Comparison of ENCODE assay signal across 24 mouse cellular contexts in the genomic region with DNA sequence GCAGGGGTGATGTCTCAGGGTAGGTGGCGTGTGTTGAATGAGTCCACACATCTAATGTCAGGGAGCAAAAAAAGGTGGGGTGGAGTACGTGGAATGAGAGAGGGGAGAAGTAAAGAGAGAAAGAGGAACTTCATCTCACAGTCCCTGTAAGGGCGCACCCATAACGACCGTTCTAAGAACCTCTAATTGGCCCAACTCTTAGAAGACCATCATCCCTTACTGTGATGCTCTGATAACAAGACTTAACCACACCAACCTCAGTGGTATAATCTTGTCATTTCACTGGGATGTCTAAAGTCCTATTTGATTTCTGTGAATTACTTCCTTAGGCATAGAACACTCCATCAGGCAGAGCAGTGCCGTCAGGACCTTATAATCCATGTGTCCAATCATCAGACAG. TPM values are rescaled to one million over a fixed set of nuclear protein-coding genes. Genes with fewer than 3 reads are reported as not detected.
DNase-seq lines count a peak whose midpoint lies in the region; ATAC-seq and TF ChIP-seq lines count a peak whose summit lies in the region.
"Had no signal": no experiment of that assay in that cellular context is flagged by ENCODE, and none has a peak within 500 bp of the region (broad histone marks: within the 10 kb centered on the region; RNA-seq: fewer than 3 reads in every experiment).

No protein-coding gene starts in this region.

- no peak overlapping the region for H3K9ac ChIP-seq in liver, adult 2 months (ENCODE audit: low read depth, low read length)
- no peak overlapping the region for H3K9ac ChIP-seq in liver, embryonic 11.5 days (ENCODE audit: low read depth, low read length)
- no peak overlapping the region for H3K9ac ChIP-seq in liver, embryonic 13.5 days
- no peak overlapping the region for H3K9ac ChIP-seq in hindbrain, embryonic 13.5 days
- H3K9ac ChIP-seq: embryonic facial prominence, embryonic 12.5 days; embryonic facial prominence, embryonic 15.5 days; forebrain, postnatal 0 days; heart, embryonic 13.5 days had no signal

- WGBS in liver, adult 2 months = 89% methylated on average over 6 of the region's 6 CpGs
- 68% methylated on average over 6 of the region's 6 CpGs for WGBS in liver, embryonic 11.5 days
- 39% methylated on average over 6 of the region's 6 CpGs for WGBS in liver, embryonic 13.5 days (ENCODE audit: insufficient replicate concordance)
- WGBS in hindbrain, embryonic 13.5 days = 89% methylated on average over 6 of the region's 6 CpGs

- no peak for TF ChIP-seq CTCF in liver, adult 2 months (IDR thresholded peaks at IDR 0.05; ENCODE audit: low read depth, low read length)

- H3K27ac ChIP-seq in liver, adult 2 months (replicated peaks; ENCODE audit: insufficient read depth, low read depth, low read length) = peak overlapping the region; percentile 40
- H3K27ac ChIP-seq in liver, embryonic 11.5 days (ENCODE audit: low read depth, low read length) = no peak overlapping the region
- 0 out of 2 replicates have a peak overlapping the region, but pooled peaks have one; percentile 11 for H3K27ac ChIP-seq in liver, embryonic 13.5 days
- no peak overlapping the region for H3K27ac ChIP-seq in hindbrain, embryonic 13.5 days
- H3K27ac ChIP-seq: embryonic facial prominence, embryonic 12.5 days; embryonic facial prominence, embryonic 15.5 days; heart, embryonic 10.5 days; heart, embryonic 13.5 days had no signal

- no peaks in the 10 kb centered on the region for H3K9me3 ChIP-seq in liver, embryonic 11.5 days (ENCODE audit: control insufficient read depth, low read length)
- no peaks in the 10 kb centered on the region for H3K9me3 ChIP-seq in liver, embryonic 13.5 days (replicated peaks)
- H3K9me3 ChIP-seq in hindbrain, embryonic 13.5 days = no peaks in the 10 kb centered on the region
- H3K9me3 ChIP-seq: embryonic facial prominence, embryonic 12.5 days; embryonic facial prominence, embryonic 15.5 days; heart, embryonic 10.5 days had no signal

- peaks cover 30% of the 10 kb centered on the region for H3K4me1 ChIP-seq in liver, adult 2 months (ENCODE audit: control insufficient read depth, insufficient read depth, low read length)
- peaks cover 4% of the 10 kb centered on the region; the same call in 1 of the 2 replicates for H3K4me1 ChIP-seq in liver, embryonic 11.5 days (replicated peaks; ENCODE audit: control insufficient read depth, insufficient read depth, low read length)
- peaks cover 27% of the 10 kb centered on the region for H3K4me1 ChIP-seq in liver, embryonic 13.5 days (replicated peaks)
- H3K4me1 ChIP-seq in hindbrain, embryonic 13.5 days (replicated peaks) = no peaks in the 10 kb centered on the region
- H3K4me1 ChIP-seq: embryonic facial prominence, embryonic 12.5 days; embryonic facial prominence, embryonic 15.5 days; heart, embryonic 10.5 days; heart, embryonic 13.5 days had no signal

- peaks cover 23% of the 10 kb centered on the region for H3K36me3 ChIP-seq in liver, adult 2 months (ENCODE audit: control insufficient read depth, insufficient read depth, low read length)
- H3K36me3 ChIP-seq in liver, embryonic 11.5 days (ENCODE audit: control insufficient read depth, insufficient read depth, low read length) = no peaks in the 10 kb centered on the region
- H3K36me3 ChIP-seq in liver, embryonic 13.5 days = no peaks in the 10 kb centered on the region
- H3K36me3 ChIP-seq in hindbrain, embryonic 13.5 days = no peaks in the 10 kb centered on the region
- H3K36me3 ChIP-seq: embryonic facial prominence, embryonic 12.5 days; embryonic facial prominence, embryonic 15.5 days; heart, embryonic 10.5 days; heart, embryonic 13.5 days had no signal

- H3K4me3 ChIP-seq in liver, adult 2 months (ENCODE audit: insufficient read depth, low read depth, low read length) = no peak overlapping the region
- no peak overlapping the region for H3K4me3 ChIP-seq in liver, embryonic 11.5 days (ENCODE audit: low read depth, low read length)
- no peak overlapping the region for H3K4me3 ChIP-seq in liver, embryonic 13.5 days (replicated peaks)
- no peak overlapping the region for H3K4me3 ChIP-seq in hindbrain, embryonic 13.5 days
- H3K4me3 ChIP-seq: embryonic facial prominence, embryonic 12.5 days; embryonic facial prominence, embryonic 15.5 days; heart, embryonic 10.5 days; heart, embryonic 13.5 days had no signal

- H3K4me2 ChIP-seq in liver, embryonic 11.5 days = no peak overlapping the region
- no peak overlapping the region for H3K4me2 ChIP-seq in liver, embryonic 13.5 days
- no peak overlapping the region for H3K4me2 ChIP-seq in hindbrain, embryonic 13.5 days
- H3K4me2 ChIP-seq: embryonic facial prominence, embryonic 12.5 days; embryonic facial prominence, embryonic 15.5 days; heart, embryonic 13.5 days had no signal

- DNase-seq in liver, adult 2 months (ENCODE audit: extremely low read depth, low read depth, low spot score) = no peak
- DNase-seq in liver, embryonic 11.5 days (ENCODE audit: low spot score) = no peak
- no peak for DNase-seq in liver, embryonic 13.5 days
- DNase-seq in layer of hippocampus, adult 9-10 months (ENCODE audit: low spot score) = no peak
- DNase-seq: adrenal gland, adult 2 months; adrenal gland, postnatal 14 days; cerebellum, adult 11 months; cerebellum, adult 2 months; cerebellum, adult 9-11 months; cerebellum, postnatal 25 days; forebrain, postnatal 0 days; gastrocnemius, postnatal 25 days; heart, adult 18-20 months; heart, postnatal 14 days; heart, postnatal 4 days had no signal

- H3K27me3 ChIP-seq in liver, adult 2 months (ENCODE audit: control insufficient read depth, insufficient read depth, low read length) = no peaks in the 10 kb centered on the region
- H3K27me3 ChIP-seq in liver, embryonic 11.5 days (replicated peaks; ENCODE audit: control insufficient read depth, insufficient read depth, low read length) = no peaks in the 10 kb centered on the region
- H3K27me3 ChIP-seq in liver, embryonic 13.5 days = no peaks in the 10 kb centered on the region
- H3K27me3 ChIP-seq in hindbrain, embryonic 13.5 days = no peaks in the 10 kb centered on the region
- H3K27me3 ChIP-seq: embryonic facial prominence, embryonic 12.5 days; embryonic facial prominence, embryonic 15.5 days; heart, embryonic 13.5 days had no signal

- H3K79me2 ChIP-seq in liver, adult 2 months (ENCODE audit: control insufficient read depth, insufficient read depth, low read length) = peaks cover 8% of the 10 kb centered on the region; the same call in 1 of the 2 replicates

- no peak for TF ChIP-seq POLR2A in liver, adult 2 months (IDR thresholded peaks at IDR 0.05; ENCODE audit: extremely low read depth, insufficient read depth, low read length)

- ATAC-seq in liver, embryonic 11.5 days (replicated peaks; ENCODE audit: low FRiP score) = no peak; the same call in 1 of the 2 replicates
- peak; percentile 64 for ATAC-seq in liver, embryonic 13.5 days (ENCODE audit: low read depth)
- peak; percentile 37 for ATAC-seq in megakaryocyte progenitor cell, adult 5-6 weeks (replicated peaks; ENCODE audit: poor library complexity)
- no peak for ATAC-seq in hindbrain, embryonic 13.5 days (ENCODE audit: low FRiP score)
- ATAC-seq: forebrain, embryonic 14.5 days; forebrain, postnatal 0 days; hindbrain, embryonic 16.5 days had no signal

RNA-seq across cellular contexts. Expression of a gene that starts 9.5 kb away (rescaled TPM):
- total RNA-seq in liver, adult 2 months (2014; rRNA removed) = 253 and 359 TPM in 2 replicates
- polyA plus RNA-seq in liver, adult 2 months (2012; rRNA removed) = 125 and 130 TPM in 2 replicates
- polyA plus RNA-seq in liver, embryonic 11.5 days (2014; fragmentation: Nextera tagmentation; extraction: Ambion mirVana) = 85.9 and 93.9 TPM in 2 replicates
- polyA plus RNA-seq in liver, embryonic 13.5 days (2015; fragmentation: Nextera tagmentation; extraction: Ambion mirVana) = 50.4 and 55.4 TPM in 2 replicates
- total RNA-seq in megakaryocyte progenitor cell, adult 5-6 weeks (2015) = 83.3 and 94.2 TPM in 2 replicates
- 51.2 and 69.3 TPM in 2 replicates for total RNA-seq in megakaryocyte progenitor cell, adult 5-6 weeks (2017)
- polyA plus RNA-seq in hindbrain, embryonic 13.5 days (2015; fragmentation: Nextera tagmentation; extraction: Ambion mirVana) = 115 and 119 TPM in 2 replicates

RNA-seq across cellular contexts. Expression of a gene that starts 53.8 kb away (rescaled TPM):
- 2.1 and 7.0 TPM in 2 replicates for total RNA-seq in liver, adult 2 months (2014; rRNA removed)
- polyA plus RNA-seq in liver, adult 2 months (2012; rRNA removed) = 2.2 and 4.6 TPM in 2 replicates
- 0.32 and 0.37 TPM in 2 replicates for polyA plus RNA-seq in liver, embryonic 11.5 days (2014; fragmentation: Nextera tagmentation; extraction: Ambion mirVana)
- polyA plus RNA-seq in liver, embryonic 13.5 days (2015; fragmentation: Nextera tagmentation; extraction: Ambion mirVana) = 0.18 TPM in 1 of 2 replicates, not detected in the other
- not detected in 2 replicates for total RNA-seq in megakaryocyte progenitor cell, adult 5-6 weeks (2015)
- not detected in 2 replicates for total RNA-seq in megakaryocyte progenitor cell, adult 5-6 weeks (2017)
- polyA plus RNA-seq in hindbrain, embryonic 13.5 days (2015; fragmentation: Nextera tagmentation; extraction: Ambion mirVana) = 0.44 and 0.65 TPM in 2 replicates
- total RNA-seq: common myeloid progenitor, adult 5-6 weeks; forebrain, postnatal 0 days had no signal

Comparison
In these comparisons a context has a peak if more than half of its experiments do, and no peak if none do; other contexts are left out.
1. H3K27ac ChIP-seq: peak in liver, adult 2 months (single experiment) and liver, embryonic 13.5 days (single experiment); none in liver, embryonic 11.5 days (single experiment) and hindbrain, embryonic 13.5 days (single experiment).
2. ATAC-seq: peak in liver, embryonic 13.5 days (single experiment) and megakaryocyte progenitor cell, adult 5-6 weeks (single experiment); none in liver, embryonic 11.5 days (single experiment) and hindbrain, embryonic 13.5 days (single experiment).